Mouse (Mus musculus): ENCODE measurements at regions not wholly inside any gene's neighbourhood (a gene's known extent, or its start where the extent isn't known, plus 50 kb on each side); places are given as distances from the start of the nearest gene placed in this dataset.

DNA sequence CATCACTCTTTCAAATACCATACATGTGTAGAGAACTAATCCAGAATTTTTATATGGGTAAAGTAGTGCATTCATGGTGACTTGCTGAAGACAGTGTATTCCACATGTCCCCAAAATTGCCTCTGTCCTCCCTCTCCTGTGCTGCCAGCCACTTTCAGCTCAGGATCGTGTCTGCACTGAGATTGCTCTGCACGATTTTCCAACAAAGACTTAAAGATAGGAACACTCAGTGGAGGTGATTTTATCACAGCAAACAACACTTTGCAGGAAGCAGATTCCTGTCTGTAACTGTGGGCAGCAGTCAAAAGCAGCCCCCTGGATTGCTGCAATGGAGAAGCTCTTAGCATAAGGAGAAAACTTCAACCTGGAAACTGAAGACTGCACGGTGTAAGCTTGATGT, 438.8 kb downstream of the Hs3st1 start:
- TF ChIP-seq CTCF (IDR thresholded peaks at IDR 0.05 in 2 of 3, conservative IDR thresholded peaks at IDR 0.05 in 1 of 3; ENCODE audit: control insufficient read depth in 1 of 3, insufficient read depth in 1 of 3, low read depth in 2 of 3, low read length in 3 of 3, poor library complexity in 1 of 3, severe bottlenecking in 1 of 3) (no peak), EP300 (IDR thresholded peaks at IDR 0.05; ENCODE audit: low read depth in 1 of 2, low read length in 2 of 2) (no peak), POLR2A (IDR thresholded peaks at IDR 0.05; ENCODE audit: control insufficient read depth in 1 of 2, insufficient read depth in 1 of 2, low read depth in 1 of 2, low read length in 2 of 2, poor library complexity in 1 of 2) (no peak), ELF1 (IDR thresholded peaks at IDR 0.05; ENCODE audit: low read depth, low read length) (no peak), BHLHE40 (IDR thresholded peaks at IDR 0.05; ENCODE audit: borderline replicate concordance, low read depth, low read length) (no peak), USF2 (IDR thresholded peaks at IDR 0.05; ENCODE audit: borderline replicate concordance in 1 of 2, insufficient read depth in 1 of 2, low read depth in 1 of 2, low read length in 2 of 2) (no peak), MAX (IDR thresholded peaks at IDR 0.05; ENCODE audit: low read length) (no peak), USF1 (IDR thresholded peaks at IDR 0.05; ENCODE audit: low read depth, low read length) (no peak), HCFC1 (IDR thresholded peaks at IDR 0.05; ENCODE audit: low read depth, low read length) (no peak)
